In the genomic region with DNA sequence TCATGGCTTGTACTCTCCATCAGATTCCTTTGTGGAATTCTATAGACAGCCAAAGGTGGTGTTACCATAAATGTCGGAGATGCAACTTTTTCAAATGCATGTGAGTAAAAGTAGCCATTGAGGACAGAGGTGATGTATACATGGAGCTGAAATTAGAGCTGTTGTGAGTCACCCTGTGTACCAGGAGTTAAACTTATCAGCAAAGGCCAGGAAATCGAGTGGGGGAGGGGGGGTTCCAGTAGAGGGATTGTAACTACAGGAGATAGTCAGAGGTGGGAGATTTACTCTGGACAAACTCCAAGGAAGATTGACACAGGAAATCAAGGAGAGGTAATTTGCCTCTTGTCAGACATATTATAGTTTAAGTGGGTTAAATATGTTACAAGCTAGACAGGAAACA, we compare ENCODE assay signal across 19 mouse cellular contexts. TPM values are rescaled to one million over a fixed set of nuclear protein-coding genes. Genes with fewer than 3 reads are reported as not detected.
"Had no signal": no experiment of that assay in that cellular context is flagged by ENCODE, and none has a peak within 500 bp of the region (broad histone marks: within the 10 kb centered on the region; RNA-seq: fewer than 3 reads in every experiment).

No protein-coding gene starts in this region.

RNA-seq across cellular contexts. Expression of a gene that starts 31.2 kb away (rescaled TPM):
- total RNA-seq: megakaryocyte progenitor cell, adult 5-6 weeks; midbrain, postnatal 0 days; monocyte, adult 5-6 weeks; neutrophil, adult 5-6 weeks had no signal
- polyA plus RNA-seq: lung, adult 2 months; lung, embryonic 15.5 days; lung, postnatal 0 days; macrophage; midbrain, embryonic 11.5 days; midbrain, embryonic 13.5 days; midbrain, embryonic 15.5 days; midbrain, postnatal 0 days; neural tube, embryonic 12.5 days; neural tube, embryonic 14.5 days; spleen, adult 2 months; stomach, embryonic 15.5 days; stomach, postnatal 0 days; testis, adult 2 months; urinary bladder, adult 2 months had no signal

RNA-seq across cellular contexts. Expression of a gene that starts 49.3 kb away (rescaled TPM):
- total RNA-seq: megakaryocyte progenitor cell, adult 5-6 weeks; midbrain, postnatal 0 days; monocyte, adult 5-6 weeks; neutrophil, adult 5-6 weeks had no signal
- polyA plus RNA-seq: lung, adult 2 months; lung, embryonic 15.5 days; lung, postnatal 0 days; macrophage; midbrain, embryonic 11.5 days; midbrain, embryonic 13.5 days; midbrain, embryonic 15.5 days; midbrain, postnatal 0 days; neural tube, embryonic 12.5 days; neural tube, embryonic 14.5 days; spleen, adult 2 months; stomach, embryonic 15.5 days; stomach, postnatal 0 days; testis, adult 2 months; thymus, adult 2 months; urinary bladder, adult 2 months had no signal
